Mouse (Mus musculus) Muller cell, postnatal 12 days (primary cell): Measurements from ENCODE around the gene Phlpp2.

Source experiments
- DNase-seq: peaks from one replicate; pipeline ENCODE4 v3.0.0-alpha.2; 2015; ENCODE audit errors: inconsistent ontology term

Phlpp2 gene

DNA sequence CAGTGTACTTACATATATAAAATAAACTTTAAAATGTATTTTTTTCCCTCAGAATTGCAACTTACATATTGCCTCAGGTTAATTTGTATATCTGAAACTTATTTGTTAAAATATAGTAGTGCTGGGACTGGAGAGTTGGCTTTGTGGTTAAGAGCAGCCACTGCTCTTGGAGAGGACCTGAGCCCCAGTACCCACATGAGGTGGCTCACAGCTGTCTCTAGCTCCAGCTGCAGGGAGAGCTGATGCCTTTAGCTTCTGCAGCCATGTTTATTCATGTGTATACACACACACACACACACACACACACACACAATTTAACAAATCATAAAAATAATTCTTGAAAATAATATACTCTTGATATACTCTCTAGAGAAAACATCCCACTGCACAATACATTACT, 34.0 kb downstream of the Phlpp2 start:
- DNase-seq: no peak

DNA sequence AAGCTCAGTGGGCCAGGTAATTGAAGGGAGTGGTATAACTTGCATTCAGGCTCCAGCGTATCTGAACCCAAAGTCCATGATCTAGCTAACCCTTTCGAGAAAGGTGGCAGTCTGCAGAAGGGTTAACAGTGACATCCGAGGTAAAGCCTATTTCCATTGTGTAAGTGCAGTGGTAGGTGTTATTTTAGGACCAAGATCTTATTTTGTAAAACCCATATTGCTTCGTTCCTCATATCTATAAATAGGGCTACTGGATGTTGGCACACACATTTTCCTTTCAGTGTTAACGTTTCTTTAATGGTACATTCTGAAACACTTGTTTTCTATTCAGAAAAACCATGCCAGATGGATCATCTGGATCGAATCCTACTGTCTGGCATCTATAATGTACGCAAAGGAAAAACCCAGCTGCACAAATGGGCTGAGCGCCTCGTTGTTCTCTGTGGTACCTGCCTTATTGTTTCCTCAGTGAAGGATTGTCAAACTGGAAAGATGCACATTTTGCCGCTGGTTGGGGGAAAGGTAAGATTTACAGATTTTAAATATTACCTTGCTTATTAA, 35.6 kb downstream of the Phlpp2 start:
- DNase-seq: no peak

DNA sequence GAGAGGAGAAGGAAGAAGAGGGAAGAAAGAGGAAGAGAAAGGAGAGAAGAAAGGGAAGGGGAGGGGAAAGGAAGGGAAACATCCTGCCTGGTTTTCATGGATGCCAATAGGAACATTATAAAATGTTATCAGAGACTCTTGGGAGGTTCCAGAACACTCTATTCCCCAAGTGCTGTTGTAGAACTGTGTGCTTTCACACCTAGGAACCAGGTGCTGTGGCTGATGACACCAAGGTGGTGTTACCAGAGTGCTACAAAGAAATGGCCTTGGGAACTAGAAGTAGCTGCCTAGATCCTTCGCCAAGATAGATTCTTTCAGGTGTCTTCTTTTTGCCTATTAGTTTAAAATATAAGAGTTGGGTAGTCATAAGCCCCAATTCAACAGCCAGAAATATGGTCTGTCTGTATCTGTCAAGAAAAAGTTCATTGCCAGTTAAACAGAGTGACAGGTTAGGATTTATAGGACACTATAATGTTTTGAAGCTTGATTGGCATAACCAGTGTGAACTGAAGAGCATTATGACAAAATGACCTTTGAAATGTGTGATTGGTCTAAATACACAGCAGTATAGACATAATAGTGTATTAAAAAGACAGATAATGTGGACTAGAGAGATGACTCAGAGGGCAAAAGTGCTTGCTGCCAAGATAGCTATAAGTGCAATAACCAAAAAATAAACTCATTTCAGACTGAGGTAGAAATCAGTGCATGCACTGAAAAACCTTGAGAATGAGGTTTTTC, 36.8 kb downstream of the Phlpp2 start:
- DNase-seq: no peak

DNA sequence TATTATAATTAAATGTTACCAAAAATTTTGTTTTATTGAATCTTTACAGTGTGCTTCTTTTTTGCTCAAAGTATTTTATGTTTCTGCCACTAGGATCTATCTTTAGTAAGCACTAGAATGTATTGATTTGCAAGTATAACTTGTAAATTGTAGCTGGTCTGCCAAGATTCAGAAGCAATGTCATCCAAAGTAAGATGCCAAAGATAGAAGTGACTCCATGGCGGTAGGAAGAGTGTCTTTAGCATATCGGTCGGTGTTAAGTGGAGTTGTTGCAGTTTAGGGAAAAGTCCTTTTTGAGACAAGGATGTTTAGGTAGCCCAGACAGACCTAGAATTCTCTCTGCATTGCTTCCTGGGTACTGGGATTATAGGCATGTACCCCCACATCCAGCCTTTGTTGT, 38.6 kb downstream of the Phlpp2 start:
- DNase-seq: no peak

DNA sequence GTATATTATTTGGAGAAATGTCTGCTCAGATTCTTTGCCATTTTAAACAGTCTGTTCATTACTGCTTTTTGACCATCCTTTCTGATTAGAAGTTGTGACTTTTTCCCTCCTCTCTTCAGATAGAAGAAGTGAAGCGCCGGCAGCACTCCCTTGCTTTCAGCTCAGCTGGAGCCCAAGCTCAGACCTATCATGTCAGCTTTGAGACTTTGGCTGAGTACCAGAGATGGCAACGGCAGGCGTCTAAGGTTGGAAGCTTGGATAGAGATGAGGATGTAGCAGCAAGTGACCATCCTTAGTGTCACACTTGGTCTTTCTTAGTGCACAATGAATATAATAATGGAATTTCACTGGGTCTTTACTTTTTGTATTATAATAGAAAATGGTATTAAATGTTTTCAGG, 39.0 kb downstream of the Phlpp2 start:
- DNase-seq: no peak

DNA sequence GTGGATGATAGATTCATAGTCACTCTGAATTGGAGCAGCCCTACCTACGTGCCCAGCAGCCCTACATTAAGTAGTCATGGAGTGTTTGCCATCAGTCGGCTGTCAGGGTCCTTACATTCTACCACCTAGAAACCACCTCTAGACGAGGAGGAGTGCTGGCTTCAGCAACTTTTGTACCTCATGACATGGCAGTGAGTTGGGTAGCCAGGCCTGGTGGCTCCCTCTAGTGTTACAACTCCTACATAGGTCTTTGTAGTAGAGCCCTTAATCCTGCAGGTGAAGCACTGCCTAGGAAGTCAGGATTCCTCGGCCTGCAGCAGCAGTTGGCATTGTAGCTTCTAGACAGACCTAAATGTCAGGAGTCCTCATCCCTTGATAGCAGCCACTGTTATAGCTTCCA, 48.9 kb downstream of the Phlpp2 start:
- peak; percentile 25 for DNase-seq

DNA sequence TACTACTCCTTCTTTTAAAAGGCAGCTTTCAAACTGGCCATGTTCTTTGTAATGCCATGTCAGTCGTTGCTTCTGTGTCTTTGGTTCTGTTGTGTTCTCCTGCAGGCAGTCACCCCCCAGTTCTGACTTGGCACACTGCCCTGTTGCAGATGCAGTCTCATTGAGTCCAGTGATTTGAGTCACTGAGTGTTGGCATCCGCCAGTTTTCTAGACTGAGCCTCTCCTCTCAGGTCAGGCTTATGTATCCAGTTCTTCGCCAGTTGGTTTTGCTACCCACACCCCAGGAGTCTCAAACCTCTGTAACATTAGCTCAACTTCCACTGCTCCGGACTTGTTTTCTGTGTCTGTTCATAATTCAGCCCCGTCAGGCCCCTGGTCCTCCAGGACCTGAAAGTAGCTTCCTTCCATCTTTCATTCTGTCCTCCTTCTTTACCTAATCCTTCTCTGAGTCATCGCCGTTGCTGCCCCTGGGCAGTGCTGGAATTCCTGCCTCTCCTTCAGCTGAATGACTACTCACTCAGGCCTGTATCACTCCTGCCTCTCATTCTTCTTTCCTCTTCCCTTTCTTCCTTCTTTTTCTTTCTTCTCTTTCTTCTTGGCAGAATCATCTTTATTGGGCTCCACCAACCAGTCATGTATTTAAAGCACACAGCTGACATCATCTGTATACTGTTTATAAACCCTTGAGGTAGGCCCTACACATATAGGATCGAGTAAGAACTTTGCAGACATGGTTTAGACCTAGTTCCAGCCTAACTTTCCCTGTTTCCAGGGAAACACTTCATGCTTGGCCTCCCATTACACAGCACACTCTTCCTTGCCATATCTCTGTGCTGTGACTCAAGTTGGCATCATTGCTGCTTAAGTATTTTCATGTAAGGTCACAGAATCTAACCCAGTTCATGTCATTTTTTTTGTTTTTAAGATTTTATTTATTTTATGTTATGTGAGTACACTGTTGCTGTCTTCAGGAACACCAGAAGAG, 52.4 kb downstream of the Phlpp2 start:
- DNase-seq: peak; percentile 75

DNA sequence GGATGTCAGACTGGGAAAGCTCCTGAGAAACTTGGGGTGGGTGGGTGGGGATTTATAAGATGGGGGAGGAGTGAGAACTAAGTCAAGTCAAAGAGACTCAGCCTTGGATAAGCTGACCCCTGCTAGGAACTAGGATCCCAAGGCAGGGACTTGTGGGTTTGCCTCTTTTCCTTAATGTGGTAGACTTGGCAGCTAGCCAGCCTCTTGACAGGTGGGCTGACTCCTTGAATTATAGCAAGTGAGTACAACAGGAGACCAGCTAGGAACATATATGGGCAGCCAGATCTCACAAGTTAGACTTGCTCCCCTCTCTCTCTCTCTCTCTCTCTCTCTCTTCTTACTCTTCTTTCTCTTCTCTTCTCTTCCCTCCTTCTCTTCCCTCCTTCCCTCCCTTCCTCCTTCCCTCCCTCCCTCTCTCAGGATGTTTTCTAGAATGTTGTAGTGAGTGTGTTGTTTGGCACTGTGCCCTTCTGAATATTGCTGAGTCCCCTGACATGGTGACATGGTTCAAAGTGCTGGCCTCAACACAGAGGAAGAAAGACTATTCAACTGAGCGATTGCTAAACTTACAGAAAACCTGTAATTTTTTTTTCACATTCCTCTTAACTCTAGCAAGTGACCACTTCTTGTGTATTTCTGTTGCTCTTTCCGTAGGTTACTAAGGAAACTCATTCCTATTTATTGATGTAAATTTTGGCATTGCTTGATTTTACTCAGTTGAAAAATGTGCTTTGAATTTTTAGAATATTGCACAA, 73.4 kb downstream of the Phlpp2 start:
- no peak for DNase-seq

DNA sequence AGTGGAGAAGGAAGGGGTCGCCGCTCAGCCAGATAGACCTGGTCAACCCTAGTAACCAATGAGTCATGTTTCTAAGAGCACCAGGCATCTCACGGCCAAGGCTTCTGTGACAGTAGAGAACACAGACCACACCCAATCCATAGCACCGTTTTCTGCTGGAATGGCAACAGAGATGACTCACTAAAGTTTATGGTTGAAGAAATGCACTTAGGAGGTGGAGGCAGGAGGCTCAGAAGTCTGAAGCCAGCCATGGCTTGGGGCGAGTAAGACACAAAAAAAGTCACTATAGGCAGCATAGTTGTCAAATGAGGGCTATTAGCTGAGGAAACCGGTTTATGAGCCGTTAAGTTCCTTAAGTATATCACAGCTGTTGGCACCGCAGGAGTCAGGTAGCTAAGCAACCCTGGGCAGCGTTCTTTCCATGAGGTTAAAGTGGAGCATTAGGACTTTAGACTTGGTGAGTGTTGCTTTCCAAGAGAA, 76.9 kb downstream of the Phlpp2 start:
- DNase-seq: no peak

DNA sequence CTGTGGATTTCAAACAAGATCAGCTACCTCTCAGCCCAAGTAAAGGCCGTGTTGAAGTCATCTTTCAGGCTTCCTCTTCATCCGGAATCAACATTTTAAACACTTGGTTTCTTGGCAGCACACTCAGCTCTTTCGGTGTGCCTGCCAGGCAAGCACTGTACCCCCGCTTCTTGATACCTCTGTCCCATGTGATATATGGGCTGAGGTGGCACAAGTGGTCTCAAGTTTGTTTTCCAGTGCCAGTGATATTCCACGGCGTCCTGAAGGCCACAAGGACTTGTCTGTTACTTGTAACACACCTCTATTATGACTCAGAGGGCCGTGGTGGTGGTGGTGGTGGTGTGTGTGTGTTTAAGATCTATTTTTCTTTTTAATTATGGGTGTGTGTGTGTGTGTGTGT, 77.4 kb downstream of the Phlpp2 start:
- DNase-seq: no peak

DNA sequence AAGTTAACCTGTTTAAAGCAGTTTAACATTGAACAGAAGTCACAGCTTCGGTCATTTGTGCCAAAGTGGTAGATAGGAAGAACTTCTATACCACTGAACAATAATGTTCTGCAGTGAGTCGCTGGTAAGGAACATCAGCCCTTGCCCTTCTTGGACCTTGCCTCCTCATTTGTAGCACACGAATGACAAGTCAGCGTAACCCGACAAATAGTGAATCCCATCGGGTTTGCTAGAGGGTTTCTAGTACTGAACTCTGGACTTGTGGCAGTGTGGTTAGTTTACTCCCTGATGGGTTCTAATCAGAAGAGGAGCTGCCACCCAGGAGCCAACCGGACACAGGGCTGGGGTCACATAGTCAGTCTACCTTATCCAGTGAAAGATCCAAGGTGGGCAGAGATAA, 77.9 kb downstream of the Phlpp2 start:
- DNase-seq: no peak

DNA sequence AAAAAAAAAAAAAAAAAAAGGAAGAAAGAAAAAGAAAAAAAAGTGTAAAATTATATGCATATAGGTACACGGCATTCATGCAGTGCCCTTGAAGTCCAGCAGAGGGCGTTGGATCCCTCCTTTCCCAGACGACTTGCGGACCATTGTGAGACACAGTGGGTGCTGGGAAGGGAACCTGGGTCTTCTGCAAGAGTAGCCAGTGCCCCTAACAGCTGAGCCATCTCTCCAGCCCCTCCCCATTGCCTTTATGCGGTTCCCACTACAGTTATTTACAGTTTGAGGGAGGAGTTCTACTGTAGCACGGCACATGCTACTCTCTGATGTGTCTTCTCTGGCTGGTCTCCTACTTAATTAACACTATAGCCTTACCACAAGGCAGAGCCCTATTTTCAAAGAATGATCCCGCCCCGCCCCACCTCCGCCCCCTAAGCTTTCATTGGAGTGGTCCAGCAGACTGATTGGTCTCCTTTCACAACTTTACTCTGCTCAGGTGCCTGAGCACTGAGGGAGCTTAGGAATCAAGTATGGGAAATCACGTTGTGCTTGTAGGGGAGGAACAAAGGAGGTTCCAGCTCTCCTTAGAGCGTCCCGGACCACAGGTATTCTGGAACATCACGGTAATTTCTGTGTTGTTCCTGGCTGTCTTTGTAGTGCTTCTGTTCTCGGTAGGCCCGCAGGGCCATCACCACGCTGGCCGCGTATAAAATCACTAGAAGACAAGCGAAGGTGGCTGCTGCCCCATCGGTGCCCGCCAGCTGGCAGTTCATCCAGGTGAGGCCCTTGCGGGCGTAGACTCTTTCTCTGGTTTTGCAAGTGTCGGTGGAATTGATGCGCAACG, 79.3 kb downstream of the Phlpp2 start:
- peak; percentile 32 for DNase-seq

DNA sequence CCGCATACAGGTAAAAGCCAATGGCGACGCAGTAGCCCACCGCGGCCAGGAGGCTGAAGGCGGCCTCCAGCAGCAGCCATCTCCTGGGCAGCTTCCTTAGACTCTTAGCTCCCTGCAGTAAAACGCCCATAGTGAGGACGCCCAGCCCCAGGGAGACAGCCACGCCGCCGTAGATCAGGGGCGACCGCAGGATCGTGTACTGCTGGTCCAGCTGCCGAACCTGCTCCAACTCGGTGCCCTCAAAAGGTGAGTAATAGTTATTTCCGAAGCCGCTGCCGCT, 79.9 kb downstream of the Phlpp2 start:
- DNase-seq: no peak

DNA sequence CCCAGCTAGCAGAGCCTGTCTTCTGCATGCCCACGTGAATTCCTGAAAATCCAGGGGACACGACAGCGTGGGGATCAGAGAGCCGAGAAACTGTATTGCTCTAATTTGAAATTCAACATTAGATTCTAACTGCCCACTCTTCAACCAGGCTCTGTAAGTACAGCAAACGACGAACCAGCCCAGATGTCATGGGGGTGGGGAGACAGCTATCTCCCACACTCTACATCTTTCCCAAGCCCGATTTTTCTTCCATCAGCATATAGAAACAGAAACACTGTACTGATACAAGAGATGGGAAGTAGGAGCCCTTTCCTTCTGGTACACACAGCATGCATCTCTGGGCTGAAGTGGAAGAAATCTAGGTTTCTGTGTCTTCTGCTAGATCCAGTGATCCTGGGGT, 83.8 kb downstream of the Phlpp2 start:
- DNase-seq: no peak

DNA sequence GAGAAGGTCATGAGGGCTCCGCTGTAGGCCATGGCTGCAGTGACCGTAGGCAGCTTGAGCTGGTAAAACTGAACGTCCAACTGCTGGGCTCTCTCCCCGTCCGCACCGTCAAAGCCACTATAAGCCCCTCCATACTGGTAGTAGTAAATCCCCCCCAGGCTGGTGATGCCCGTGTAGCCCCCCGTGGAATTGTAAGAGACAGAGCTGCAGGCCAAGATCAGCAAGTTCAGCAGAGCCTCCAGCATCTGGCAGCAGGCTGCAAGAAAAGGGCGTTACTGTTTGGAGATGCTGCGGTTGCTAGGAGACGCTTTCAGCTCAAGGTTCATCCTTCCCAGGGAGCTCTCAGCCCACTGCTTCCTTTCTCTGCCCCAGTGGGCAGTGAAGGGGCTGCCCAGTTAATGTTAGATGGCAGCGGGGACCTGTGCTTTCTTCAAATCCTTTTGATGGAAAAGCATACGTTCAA, 86.2 kb downstream of the Phlpp2 start:
- DNase-seq: no peak

DNA sequence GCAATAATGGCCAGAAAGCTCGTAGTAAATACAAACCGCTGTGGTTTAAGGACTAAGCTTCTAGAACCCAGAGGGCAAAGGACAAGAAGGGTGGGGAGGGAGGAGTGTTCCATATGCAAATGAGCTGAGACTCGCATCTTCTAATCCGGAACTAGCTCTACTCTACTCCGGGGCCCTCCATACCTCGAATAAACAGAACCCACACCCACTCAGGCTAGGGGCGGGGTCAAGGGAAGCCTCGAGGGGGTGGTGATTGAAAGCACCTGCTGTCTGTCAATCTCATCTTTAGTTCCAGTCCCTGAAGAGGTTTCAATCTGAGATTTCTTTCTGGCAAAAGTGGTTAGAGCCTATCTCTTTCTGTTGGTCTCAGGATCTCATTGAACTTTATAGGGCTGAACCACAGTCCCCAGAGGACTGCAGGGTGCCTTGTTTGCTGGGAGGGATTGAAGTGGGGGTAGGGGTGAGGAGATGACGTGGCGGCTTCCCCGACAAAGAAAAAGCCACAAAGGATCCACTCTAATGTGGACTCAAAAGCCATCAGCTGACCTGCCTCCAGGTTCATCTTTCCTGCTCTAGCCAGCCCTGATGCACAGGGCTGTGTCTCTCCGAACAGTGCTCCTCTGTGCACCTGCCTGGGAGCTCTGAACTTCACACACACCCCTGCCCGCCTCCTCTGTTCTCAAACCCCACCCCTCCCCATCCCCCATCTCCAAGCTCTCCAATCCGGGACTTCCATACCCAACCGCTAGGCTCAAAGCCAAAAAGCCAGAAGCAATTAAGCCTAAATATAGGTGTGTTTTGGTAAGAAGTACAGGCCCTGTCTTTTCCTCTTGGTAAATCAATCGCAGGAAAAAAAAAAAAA, 89.1 kb downstream of the Phlpp2 start:
- peak; percentile 49 for DNase-seq

DNA sequence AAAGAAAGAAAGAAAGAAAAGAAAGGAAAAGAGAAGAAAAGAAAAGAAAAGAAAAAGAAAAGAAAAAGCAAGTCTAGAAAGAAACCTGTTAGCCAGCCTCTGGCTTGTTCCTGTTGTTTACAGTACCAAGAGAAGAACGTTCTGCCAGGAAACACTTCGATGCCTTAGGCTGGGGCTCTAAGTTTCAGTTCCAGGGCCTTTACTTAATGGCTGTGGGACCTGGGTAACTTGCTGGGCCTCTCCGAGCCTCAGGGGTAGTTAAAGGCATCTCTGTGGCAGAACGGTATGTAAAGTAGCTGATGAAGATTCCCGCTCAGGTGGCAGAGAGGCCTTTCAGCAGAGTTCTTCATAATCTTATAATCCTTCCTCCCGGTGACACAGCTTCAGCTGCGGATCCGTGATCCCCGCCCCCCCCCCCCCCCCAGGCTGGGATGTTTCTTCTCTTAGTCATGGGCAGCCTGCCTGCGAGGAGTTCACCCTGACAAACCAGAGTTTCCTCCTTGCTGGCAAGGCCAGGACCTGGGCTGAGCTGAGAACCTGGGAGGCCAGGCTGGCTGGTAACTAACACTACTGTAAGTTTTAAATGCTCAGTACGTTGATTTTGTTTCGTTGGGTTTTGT, 89.8 kb downstream of the Phlpp2 start:
- peak; percentile 83 for DNase-seq

DNA sequence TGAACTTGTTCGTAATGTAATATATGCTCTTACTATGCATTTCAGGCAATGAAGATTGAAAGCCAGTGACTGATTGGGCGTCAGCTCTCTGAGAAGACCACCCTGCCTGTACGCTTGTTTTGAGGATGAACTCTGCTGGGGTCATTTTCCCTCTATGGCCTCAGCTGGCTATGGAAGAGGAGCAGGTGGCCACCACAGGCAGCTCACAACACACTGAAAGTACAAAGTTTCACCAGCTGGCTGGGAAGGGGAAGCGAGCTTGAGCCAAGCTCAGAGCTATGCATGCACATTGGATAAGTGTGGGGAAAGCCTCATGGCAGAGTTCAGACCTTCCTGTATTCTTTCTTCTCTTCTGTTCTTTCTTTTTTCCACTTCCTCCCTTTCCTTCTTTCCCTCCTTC, 90.8 kb downstream of the Phlpp2 start:
- DNase-seq: no peak

DNA sequence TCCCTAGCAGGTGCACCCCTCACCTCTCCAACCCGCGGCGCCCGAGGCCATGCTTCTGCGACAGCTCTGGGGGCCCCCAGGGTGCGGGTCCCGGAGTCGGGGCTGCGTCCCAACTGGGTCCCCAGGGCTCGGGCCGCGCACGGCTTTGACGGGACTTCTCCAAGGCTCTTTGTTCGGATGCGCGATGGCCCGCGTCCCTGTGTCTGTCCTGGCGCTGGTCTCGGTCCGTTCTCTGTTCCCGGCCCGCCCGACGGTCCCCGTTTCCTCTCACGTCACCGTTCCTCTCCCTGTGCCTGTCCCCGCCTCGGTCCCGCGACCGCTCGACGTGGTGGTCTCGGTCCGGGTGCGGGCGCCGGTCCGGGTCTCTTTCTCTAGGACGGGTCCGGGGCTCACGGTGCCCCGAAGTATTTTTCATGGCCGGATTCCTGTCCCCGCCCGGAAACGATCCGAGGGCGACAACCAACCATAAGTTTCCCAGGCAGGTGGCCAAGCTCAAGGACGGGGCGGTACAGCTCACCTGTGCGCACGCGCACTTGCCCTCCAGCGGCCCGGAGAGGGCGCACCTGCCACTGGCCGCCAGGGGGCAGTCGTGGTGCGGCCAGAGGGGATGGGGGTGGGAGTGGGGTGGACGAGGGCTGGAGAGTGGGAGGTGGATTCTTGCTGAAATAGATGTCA, 93.5 kb downstream of the Phlpp2 start, which contains the start of gene Marveld3:
TSS of gene Marveld3 (minus strand) at position 511 of the 675 bp plus-strand sequence.
- no peak for DNase-seq
